Mouse (Mus musculus) forebrain, embryonic 13.5 days (tissue): ENCODE data around the gene Pax3. TPM values are rescaled to one million over a fixed set of nuclear protein-coding genes. Genes with fewer than 3 reads are reported as not detected.
A peak's percentile ranks its signal among the peaks of the same experiment; 100 is the strongest.

ENCODE experiments used
- ATAC-seq: fragments of 200-750 bp; cut with Nextera tagmentation; 2 replicates; pipeline ENCODE4 v1.8.0; 2017
- H3K27ac ChIP-seq: fragments of 300-500 bp; sonication (generic); 2 replicates; pipeline ENCODE4 v1.5.1; 2015; ENCODE audit warnings: inconsistent platforms, mild to moderate bottlenecking, moderate library complexity
- H3K27me3 ChIP-seq: fragments of 300-500 bp; sonication (generic); 2 replicates; pipeline ENCODE4 v1.6.1; 2015; ENCODE audit warnings: mild to moderate bottlenecking, inconsistent platforms
- H3K36me3 ChIP-seq: fragments of 300-500 bp; sonication (generic); 2 replicates; pipeline ENCODE4 v1.6.1; 2015; ENCODE audit warnings: mild to moderate bottlenecking, inconsistent platforms; ENCODE audit not compliant: poor library complexity, severe bottlenecking
- H3K4me1 ChIP-seq: fragments of 300-500 bp; sonication (generic); 2 replicates; pipeline ENCODE4 v1.6.1; 2015; ENCODE audit warnings: inconsistent platforms
- H3K4me2 ChIP-seq: fragments of 300-500 bp; sonication (generic); 2 replicates; pipeline ENCODE4 v1.6.1; 2015; ENCODE audit warnings: inconsistent platforms, mild to moderate bottlenecking, moderate library complexity
- H3K4me3 ChIP-seq: fragments of 300-500 bp; sonication (generic); 2 replicates; pipeline ENCODE4 v1.5.1; 2015; ENCODE audit warnings: mild to moderate bottlenecking, inconsistent platforms
- H3K9ac ChIP-seq: fragments of 300-500 bp; sonication (generic); 2 replicates; pipeline ENCODE4 v1.6.1; 2015; ENCODE audit warnings: mild to moderate bottlenecking, inconsistent platforms
- H3K9me3 ChIP-seq: fragments of 300-500 bp; sonication (generic); replicated peaks from 2 replicates; pipeline ENCODE4 v1.6.1; 2016; ENCODE audit warnings: inconsistent platforms
- WGBS: fragments of 180-500 bp; shearing (Covaris S2); methylation state at CpG from one replicate; pipeline ENCODE4 v1.1.7; 2015; 5-methylcytosine and 5-hydroxymethylcytosine counted together
- polyA plus RNA-seq: library from polyadenylated mRNA; unstranded; fragments of >200 nt; fragmentation: Nextera tagmentation; extraction: Ambion mirVana; gene quantifications from 2 replicates; pipeline ENCODE4 v1.2.1, GENCODE M21; 2015

The Pax3 gene
- polyA plus RNA-seq, 1 experiment from 2014 or later: 0.53 TPM

- Histone ChIP-seq H3K4me2 (no peak overlapping the region), H3K27me3 (peaks cover 100% of the 10 kb centered on the region), H3K4me1 (peaks cover 7% of the 10 kb centered on the region), H3K9me3 (no peaks in the 10 kb centered on the region), H3K4me3 (no peak overlapping the region), H3K9ac (no peak overlapping the region), H3K27ac (no peak overlapping the region), H3K36me3 (no peaks in the 10 kb centered on the region)
- WGBS: 7% methylated on average over 9 of the region's 9 CpGs
- ATAC-seq: no peak
Observed at GRCm38 (mm10) chr1:78208281-78208814, 11.4 kb upstream of the Pax3 start.

- no peak overlapping the region for H3K4me2 ChIP-seq
- 26% methylated on average over 4 of the region's 4 CpGs for WGBS
- no peak for ATAC-seq
Observed at GRCm38 (mm10) chr1:78204341-78204740, 7.4 kb upstream of the Pax3 start.

GRCm38 (mm10) chr1:78203622-78204211 lies 6.8 kb upstream of the Pax3 start:
- H3K4me3 ChIP-seq: peak overlapping the region; percentile 33

More at GRCm38 (mm10) chr1:78204341-78204740, 7.4 kb upstream of the Pax3 start:
- H3K4me3 ChIP-seq: 0 out of 2 replicates have a peak overlapping the region, but pooled peaks have one; percentile 33
- no peaks in the 10 kb centered on the region for H3K9me3 ChIP-seq
- H3K9ac ChIP-seq: no peak overlapping the region
- H3K36me3 ChIP-seq: no peaks in the 10 kb centered on the region
- no peak overlapping the region for H3K27ac ChIP-seq
- H3K4me1 ChIP-seq: peaks cover 13% of the 10 kb centered on the region
- H3K27me3 ChIP-seq: peaks cover 98% of the 10 kb centered on the region

GRCm38 (mm10) chr1:78203086-78203614 lies 6.2 kb upstream of the Pax3 start:
- 0 out of 2 replicates have a peak, but pooled peaks have one; percentile 19 for ATAC-seq
- H3K27ac ChIP-seq: no peak overlapping the region
- peaks cover 13% of the 10 kb centered on the region for H3K4me1 ChIP-seq
- no peaks in the 10 kb centered on the region for H3K36me3 ChIP-seq
- H3K4me2 ChIP-seq: peak overlapping the region; percentile 53
- no peak overlapping the region for H3K9ac ChIP-seq
- H3K27me3 ChIP-seq: peaks cover 98% of the 10 kb centered on the region
- WGBS: under 1% methylated on average over 14 of the region's 14 CpGs
- no peaks in the 10 kb centered on the region for H3K9me3 ChIP-seq
- peak overlapping the region; percentile 33 for H3K4me3 ChIP-seq

More at GRCm38 (mm10) chr1:78203622-78204211, 6.8 kb upstream of the Pax3 start:
- Histone ChIP-seq H3K27me3 (peaks cover 98% of the 10 kb centered on the region), H3K9ac (no peak overlapping the region), H3K36me3 (no peaks in the 10 kb centered on the region), H3K4me2 (peak overlapping the region; percentile 53), H3K4me1 (peaks cover 13% of the 10 kb centered on the region), H3K9me3 (no peaks in the 10 kb centered on the region), H3K27ac (no peak overlapping the region)
- under 1% methylated on average over 33 of the region's 33 CpGs for WGBS
- peak; percentile 59; the same call in 1 of the 2 replicates for ATAC-seq

GRCm38 (mm10) chr1:78202466-78203085 lies 5.6 kb upstream of the Pax3 start:
- H3K36me3 ChIP-seq: no peaks in the 10 kb centered on the region
- no peaks in the 10 kb centered on the region for H3K9me3 ChIP-seq
- H3K4me2 ChIP-seq: no peak overlapping the region
- ATAC-seq: no peak
- peaks cover 98% of the 10 kb centered on the region for H3K27me3 ChIP-seq
- H3K27ac ChIP-seq: no peak overlapping the region
- whole genome bisulfite sequencing: under 1% methylated on average over 23 of the region's 23 CpGs
- H3K9ac ChIP-seq: no peak overlapping the region
- H3K4me3 ChIP-seq: no peak overlapping the region
- peaks cover 13% of the 10 kb centered on the region for H3K4me1 ChIP-seq

GRCm38 (mm10) chr1:78201251-78202010 lies 4.5 kb upstream of the Pax3 start:
- H3K9me3 ChIP-seq: no peaks in the 10 kb centered on the region
- no peak overlapping the region for H3K27ac ChIP-seq
- H3K36me3 ChIP-seq: no peaks in the 10 kb centered on the region
- H3K4me1 ChIP-seq: peaks cover 19% of the 10 kb centered on the region
- no peak overlapping the region for H3K4me2 ChIP-seq
- 1% methylated on average over 28 of the region's 28 CpGs for WGBS
- H3K4me3 ChIP-seq: no peak overlapping the region
- H3K9ac ChIP-seq: no peak overlapping the region
- no peak for ATAC-seq
- H3K27me3 ChIP-seq: peaks cover 98% of the 10 kb centered on the region

GRCm38 (mm10) chr1:78200191-78200590 lies 3.3 kb upstream of the Pax3 start:
- no peak overlapping the region for H3K27ac ChIP-seq
- ATAC-seq: no peak
- no peak overlapping the region for H3K4me3 ChIP-seq
- peaks cover 24% of the 10 kb centered on the region for H3K4me1 ChIP-seq
- H3K9ac ChIP-seq: no peak overlapping the region
- H3K27me3 ChIP-seq: peaks cover 98% of the 10 kb centered on the region
- H3K4me2 ChIP-seq: no peak overlapping the region
- no peaks in the 10 kb centered on the region for H3K9me3 ChIP-seq
- H3K36me3 ChIP-seq: no peaks in the 10 kb centered on the region
- WGBS: 1% methylated on average over 15 of the region's 15 CpGs

- no peaks in the 10 kb centered on the region for H3K36me3 ChIP-seq
- no peak for ATAC-seq
- H3K9ac ChIP-seq: no peak overlapping the region
- H3K4me1 ChIP-seq: peaks cover 24% of the 10 kb centered on the region
- H3K4me3 ChIP-seq: no peak overlapping the region
- no peaks in the 10 kb centered on the region for H3K9me3 ChIP-seq
- peaks cover 98% of the 10 kb centered on the region for H3K27me3 ChIP-seq
- no peak overlapping the region for H3K27ac ChIP-seq
- H3K4me2 ChIP-seq: no peak overlapping the region
- 2% methylated on average over 9 of the region's 9 CpGs for WGBS
Observed at GRCm38 (mm10) chr1:78199221-78199620, 2.3 kb upstream of the Pax3 start.

GRCm38 (mm10) chr1:78198319-78198940 lies 1.5 kb upstream of the Pax3 start:
- Histone ChIP-seq H3K9ac (no peak overlapping the region), H3K4me3 (no peak overlapping the region), H3K4me2 (no peak overlapping the region), H3K9me3 (no peaks in the 10 kb centered on the region), H3K4me1 (peaks cover 17% of the 10 kb centered on the region), H3K27me3 (peaks cover 98% of the 10 kb centered on the region), H3K36me3 (no peaks in the 10 kb centered on the region), H3K27ac (no peak overlapping the region)
- ATAC-seq: no peak
- under 1% methylated on average over 9 of the region's 9 CpGs for WGBS

- Histone ChIP-seq H3K36me3 (no peaks in the 10 kb centered on the region), H3K27me3 (peaks cover 98% of the 10 kb centered on the region), H3K9ac (no peak overlapping the region), H3K27ac (no peak overlapping the region), H3K9me3 (no peaks in the 10 kb centered on the region), H3K4me3 (peak overlapping the region; percentile 29), H3K4me2 (peak overlapping the region; percentile 44), H3K4me1 (peaks cover 11% of the 10 kb centered on the region)
- whole genome bisulfite sequencing: under 1% methylated on average over 21 of the region's 21 CpGs
- no peak for ATAC-seq
Observed at GRCm38 (mm10) chr1:78197351-78198234, 659 bp upstream of the Pax3 start.
